Mouse (Mus musculus): ENCODE measurements at regions not wholly inside any gene's neighbourhood (a gene's known extent, or its start where the extent isn't known, plus 50 kb on each side); places are given as distances from the start of the nearest gene placed in this dataset.
A peak's percentile ranks its signal among the peaks of the same experiment; 100 is the strongest.

DNA sequence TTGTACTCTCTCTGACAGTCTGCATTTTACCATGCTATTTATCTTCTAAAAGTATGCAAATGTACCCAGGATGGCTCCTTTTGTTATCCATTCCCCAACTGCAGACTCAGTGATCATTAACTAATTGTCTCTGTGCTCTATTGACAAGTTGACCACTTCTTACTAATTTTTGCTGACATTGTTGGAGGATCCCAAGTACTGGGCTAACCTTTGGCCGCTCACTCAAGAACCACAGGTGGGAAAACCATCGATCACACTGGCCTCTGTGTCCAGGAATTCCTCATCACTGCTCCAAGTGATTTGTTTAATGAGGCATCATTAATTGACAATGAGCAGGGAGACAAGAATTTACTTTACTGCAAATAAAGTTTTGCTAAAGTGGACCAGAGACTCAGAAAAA is 495.5 kb upstream of the Arrdc4 start:
- no peak overlapping the region for H3ac ChIP-seq (ENCODE audit: control insufficient read depth, insufficient read length)
- no peaks in the 10 kb centered on the region for H3K79me2 ChIP-seq (ENCODE audit: control insufficient read depth, insufficient read depth)
- H3K27me3 ChIP-seq (ENCODE audit: control insufficient read depth, insufficient read depth, insufficient read length) = no peaks in the 10 kb centered on the region
- TF ChIP-seq POLR2AphosphoS2 (IDR thresholded peaks at IDR 0.05; ENCODE audit: insufficient read length, low read depth) (no peak), MYOG (IDR thresholded peaks at IDR 0.05; ENCODE audit: control insufficient read depth in 1 of 3, insufficient read depth in 1 of 3, insufficient read length in 2 of 3, low read depth in 2 of 3) (no peak), TCF12 (IDR thresholded peaks at IDR 0.05; ENCODE audit: insufficient read depth, poor library complexity, severe bottlenecking) (no peak), POLR2A (IDR thresholded peaks at IDR 0.05; ENCODE audit: insufficient read length, low read depth) (no peak)
- no peak overlapping the region for H3K4me3 ChIP-seq
- no peak overlapping the region for H3K4me2 ChIP-seq (ENCODE audit: low read depth)
- H3K36me3 ChIP-seq (ENCODE audit: control insufficient read depth, insufficient read depth) = no peaks in the 10 kb centered on the region

DNA sequence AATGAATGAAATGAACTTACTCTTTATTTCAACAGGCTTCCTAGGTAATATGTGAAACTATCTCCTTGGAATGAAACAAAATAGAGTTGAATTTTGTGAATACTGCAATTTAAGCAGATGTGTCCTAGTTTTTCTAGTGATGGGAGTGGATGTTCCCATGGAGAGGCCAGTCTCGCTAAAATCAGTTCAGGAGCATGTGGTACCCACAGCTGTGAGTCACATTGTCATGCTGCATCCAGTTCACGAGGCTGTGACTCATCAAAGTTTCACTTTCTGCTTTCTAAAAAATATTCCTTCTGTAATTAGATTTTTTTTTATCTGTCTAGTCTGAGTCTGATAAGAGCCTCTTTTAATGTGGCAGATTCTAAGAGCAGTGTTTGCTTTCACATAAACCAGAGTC is 484.3 kb upstream of the Arrdc4 start:
- peak overlapping the region; percentile 38 for H3K4me2 ChIP-seq (ENCODE audit: low read depth)
- H3K4me3 ChIP-seq = no peak overlapping the region
- no peak for TF ChIP-seq POLR2AphosphoS2 (IDR thresholded peaks at IDR 0.05; ENCODE audit: insufficient read length, low read depth)
- TF ChIP-seq TCF12 (IDR thresholded peaks at IDR 0.05; ENCODE audit: insufficient read depth, poor library complexity, severe bottlenecking) = no peak
- TF ChIP-seq SRF (IDR thresholded peaks at IDR 0.05; ENCODE audit: control insufficient read depth, insufficient read length, low read depth) = no peak
- TF ChIP-seq MAX (IDR thresholded peaks at IDR 0.05; ENCODE audit: low read depth) = no peak
- no peak for TF ChIP-seq USF1 (IDR thresholded peaks at IDR 0.05; ENCODE audit: low read depth)
- TF ChIP-seq E2F4 (IDR thresholded peaks at IDR 0.05; ENCODE audit: insufficient read depth) = no peak
- no peak for TF ChIP-seq POLR2A (IDR thresholded peaks at IDR 0.05; ENCODE audit: insufficient read length, low read depth)
- TF ChIP-seq REST (IDR thresholded peaks at IDR 0.05; ENCODE audit: insufficient read depth, insufficient read length) = no peak
- no peak for TF ChIP-seq MYOG (IDR thresholded peaks at IDR 0.05; ENCODE audit: control insufficient read depth in 1 of 3, insufficient read depth in 1 of 3, insufficient read length in 2 of 3, low read depth in 2 of 3)
- no peak for TF ChIP-seq TCF3 (IDR thresholded peaks at IDR 0.05; ENCODE audit: insufficient read length, low read depth)
- TF ChIP-seq CEBPB (IDR thresholded peaks at IDR 0.05; ENCODE audit: insufficient read depth, poor library complexity, severe bottlenecking) = no peak
- TF ChIP-seq MYOD1 (IDR thresholded peaks at IDR 0.05; ENCODE audit: control insufficient read depth in 1 of 3, insufficient read length in 2 of 3, low read depth in 2 of 3) = no peak
- no peaks in the 10 kb centered on the region for H3K79me2 ChIP-seq (ENCODE audit: control insufficient read depth, insufficient read depth)
- no peak overlapping the region for H3ac ChIP-seq (ENCODE audit: control insufficient read depth, insufficient read length)
- no peaks in the 10 kb centered on the region for H3K27me3 ChIP-seq (ENCODE audit: control insufficient read depth, insufficient read depth, insufficient read length)
- H3K36me3 ChIP-seq (ENCODE audit: control insufficient read depth, insufficient read depth) = no peaks in the 10 kb centered on the region

DNA sequence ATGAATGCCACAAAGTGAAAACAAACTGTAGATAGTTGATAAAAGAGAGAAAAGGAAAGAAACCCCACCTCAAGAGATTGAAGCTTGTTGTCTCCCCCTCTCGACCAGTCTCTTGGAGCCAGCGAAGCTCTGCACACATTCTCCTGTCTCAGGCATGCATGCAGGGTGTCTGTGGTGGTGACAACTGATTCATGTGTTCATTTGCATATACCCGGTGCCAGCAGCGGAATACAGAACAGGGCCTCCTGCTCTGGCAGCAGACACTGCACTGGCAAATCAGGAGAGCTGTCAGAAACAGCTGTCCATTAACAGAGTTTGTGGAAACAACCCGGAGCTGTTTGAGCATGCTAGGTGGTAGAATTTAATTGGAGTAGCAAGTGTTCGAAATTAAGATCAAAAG is 468.8 kb upstream of the Arrdc4 start:
- no peaks in the 10 kb centered on the region for H3K79me2 ChIP-seq (ENCODE audit: control insufficient read depth, insufficient read depth)
- H3K27me3 ChIP-seq (ENCODE audit: control insufficient read depth, insufficient read depth, insufficient read length) = no peaks in the 10 kb centered on the region
- H3ac ChIP-seq (ENCODE audit: control insufficient read depth, insufficient read length) = no peak overlapping the region
- no peaks in the 10 kb centered on the region for H3K36me3 ChIP-seq (ENCODE audit: control insufficient read depth, insufficient read depth)
- no peak overlapping the region for H3K4me2 ChIP-seq (ENCODE audit: low read depth)
- no peak overlapping the region for H3K4me3 ChIP-seq
- no peak for TF ChIP-seq MYOG (IDR thresholded peaks at IDR 0.05; ENCODE audit: control insufficient read depth in 1 of 3, insufficient read depth in 1 of 3, insufficient read length in 2 of 3, low read depth in 2 of 3)
- no peak for TF ChIP-seq POLR2AphosphoS2 (IDR thresholded peaks at IDR 0.05; ENCODE audit: insufficient read length, low read depth)
- no peak for TF ChIP-seq POLR2A (IDR thresholded peaks at IDR 0.05; ENCODE audit: insufficient read length, low read depth)
- TF ChIP-seq SRF (IDR thresholded peaks at IDR 0.05; ENCODE audit: control insufficient read depth, insufficient read length, low read depth) = no peak
- TF ChIP-seq MAX (IDR thresholded peaks at IDR 0.05; ENCODE audit: low read depth) = no peak
- no peak for TF ChIP-seq REST (IDR thresholded peaks at IDR 0.05; ENCODE audit: insufficient read depth, insufficient read length)
- TF ChIP-seq CEBPB (IDR thresholded peaks at IDR 0.05; ENCODE audit: insufficient read depth, poor library complexity, severe bottlenecking) = no peak
- TF ChIP-seq E2F4 (IDR thresholded peaks at IDR 0.05; ENCODE audit: insufficient read depth) = no peak
- TF ChIP-seq TCF3 (IDR thresholded peaks at IDR 0.05; ENCODE audit: insufficient read length, low read depth) = no peak
- TF ChIP-seq USF1 (IDR thresholded peaks at IDR 0.05; ENCODE audit: low read depth) = no peak
- TF ChIP-seq MYOD1 (IDR thresholded peaks at IDR 0.05; ENCODE audit: control insufficient read depth in 1 of 3, insufficient read length in 2 of 3, low read depth in 2 of 3) = no peak
- TF ChIP-seq TCF12 (IDR thresholded peaks at IDR 0.05; ENCODE audit: insufficient read depth, poor library complexity, severe bottlenecking) = no peak
